Mouse (Mus musculus): ENCODE data around the gene Snrpf. TPM values are rescaled to one million over a fixed set of nuclear protein-coding genes. Genes with fewer than 3 reads are reported as not detected.
"Not testable (repeated sequence)": the region's sequence is repeated elsewhere in the genome, so short reads cannot be mapped to it uniquely, and the experiment has no call there.

Snrpf gene
- total and polyA plus RNA-seq, 2 experiments from 2014 or later = 20.1 to 65.8 TPM

GRCm38 (mm10) chr10:93567066-93567465 lies 22.4 kb downstream of the Snrpf start:
- Histone ChIP-seq H3K4me1 (ENCODE audit: insufficient read depth, low read length) (no peaks in the 10 kb centered on the region), H3K36me3 (ENCODE audit: insufficient read depth, low read length) (no peaks in the 10 kb centered on the region), H3K27ac (no peak overlapping the region), H3K9me3 (ENCODE audit: low read length) (no peaks in the 10 kb centered on the region), H3K4me2 (ENCODE audit: low read depth, low read length) (no peak overlapping the region), H3K27me3 (ENCODE audit: insufficient read depth, low read length) (no peaks in the 10 kb centered on the region), H3K4me3 (ENCODE audit: low read length) (no peak overlapping the region), H3K9ac (replicated peaks; ENCODE audit: low read length) (no peak overlapping the region)
- 84% methylated on average over 10 of the region's 10 CpGs for WGBS
- no peak for ATAC-seq
- no peak for DNase-seq (ENCODE audit: low spot score)
- TF ChIP-seq CTCF (IDR thresholded peaks at IDR 0.05; ENCODE audit: low read depth) = no peak

GRCm38 (mm10) chr10:93564518-93565090 lies 24.9 kb downstream of the Snrpf start:
- H3K27ac ChIP-seq = no peak overlapping the region
- no peaks in the 10 kb centered on the region for H3K27me3 ChIP-seq (ENCODE audit: insufficient read depth, low read length)
- no peak for TF ChIP-seq CTCF (IDR thresholded peaks at IDR 0.05; ENCODE audit: low read depth)
- no peaks in the 10 kb centered on the region for H3K4me1 ChIP-seq (ENCODE audit: insufficient read depth, low read length)
- WGBS = 89% methylated on average over 14 of the region's 14 CpGs
- DNase-seq (ENCODE audit: low spot score) (no peak), ATAC-seq (no peak)
- H3K36me3 ChIP-seq (ENCODE audit: insufficient read depth, low read length) = no peaks in the 10 kb centered on the region
- no peak overlapping the region for H3K4me3 ChIP-seq (ENCODE audit: low read length)
- no peaks in the 10 kb centered on the region for H3K9me3 ChIP-seq (ENCODE audit: low read length)
- no peak overlapping the region for H3K4me2 ChIP-seq (ENCODE audit: low read depth, low read length)
- no peak overlapping the region for H3K9ac ChIP-seq (replicated peaks; ENCODE audit: low read length)

GRCm38 (mm10) chr10:93559786-93560185 lies 29.7 kb downstream of the Snrpf start:
- H3K4me2 ChIP-seq (ENCODE audit: low read depth, low read length) = no peak overlapping the region
- WGBS = 65% methylated on average over 9 of the region's 9 CpGs
- H3K4me1 ChIP-seq (ENCODE audit: insufficient read depth, low read length) = no peaks in the 10 kb centered on the region
- no peak overlapping the region for H3K27ac ChIP-seq
- DNase-seq (ENCODE audit: low spot score) (no peak), ATAC-seq (no peak)
- no peaks in the 10 kb centered on the region for H3K36me3 ChIP-seq (ENCODE audit: insufficient read depth, low read length)
- no peak overlapping the region for H3K9ac ChIP-seq (replicated peaks; ENCODE audit: low read length)
- H3K9me3 ChIP-seq (ENCODE audit: low read length) = no peaks in the 10 kb centered on the region
- H3K4me3 ChIP-seq (ENCODE audit: low read length) = no peak overlapping the region
- TF ChIP-seq CTCF (IDR thresholded peaks at IDR 0.05; ENCODE audit: low read depth) = no peak
- H3K27me3 ChIP-seq (ENCODE audit: insufficient read depth, low read length) = no peaks in the 10 kb centered on the region

- not testable (repeated sequence) for H3K9me3 ChIP-seq (ENCODE audit: low read length); H3K27me3 ChIP-seq (ENCODE audit: insufficient read depth, low read length); DNase-seq (ENCODE audit: low spot score); H3K27ac ChIP-seq; H3K4me3 ChIP-seq (ENCODE audit: low read length); ATAC-seq; H3K4me2 ChIP-seq (ENCODE audit: low read depth, low read length); H3K36me3 ChIP-seq (ENCODE audit: insufficient read depth, low read length); H3K4me1 ChIP-seq (ENCODE audit: insufficient read depth, low read length); H3K9ac ChIP-seq (replicated peaks; ENCODE audit: low read length)
- WGBS = 78% methylated on average over 2 of the region's 2 CpGs
These were observed 31.5 kb downstream of the Snrpf start for GRCm38 (mm10) chr10:93557971-93558370.

- ATAC-seq = no peak
- H3K36me3 ChIP-seq (ENCODE audit: insufficient read depth, low read length) = no peaks in the 10 kb centered on the region
These were observed 36.9 kb downstream of the Snrpf start for GRCm38 (mm10) chr10:93552596-93552995.

GRCm38 (mm10) chr10:93549821-93550220 lies 39.7 kb downstream of the Snrpf start:
- 86% methylated on average over 10 of the region's 10 CpGs for WGBS
- H3K27me3 ChIP-seq (ENCODE audit: insufficient read depth, low read length) = no peaks in the 10 kb centered on the region
- H3K36me3 ChIP-seq (ENCODE audit: insufficient read depth, low read length) = no peaks in the 10 kb centered on the region
- no peak for TF ChIP-seq CTCF (IDR thresholded peaks at IDR 0.05; ENCODE audit: low read depth)
- no peaks in the 10 kb centered on the region for H3K9me3 ChIP-seq (ENCODE audit: low read length)
- no peak overlapping the region for H3K27ac ChIP-seq
- H3K4me1 ChIP-seq (ENCODE audit: insufficient read depth, low read length) = no peaks in the 10 kb centered on the region
- H3K4me2 ChIP-seq (ENCODE audit: low read depth, low read length) = no peak overlapping the region
- ATAC-seq (no peak), DNase-seq (ENCODE audit: low spot score) (no peak)
- H3K4me3 ChIP-seq (ENCODE audit: low read length) = no peak overlapping the region
- H3K9ac ChIP-seq (replicated peaks; ENCODE audit: low read length) = no peak overlapping the region

More at GRCm38 (mm10) chr10:93552596-93552995, 36.9 kb downstream of the Snrpf start:
- 88% methylated on average over 8 of the region's 8 CpGs for WGBS
- no peak for DNase-seq (ENCODE audit: low spot score)
- no peaks in the 10 kb centered on the region for H3K9me3 ChIP-seq (ENCODE audit: low read length)
- no peaks in the 10 kb centered on the region for H3K27me3 ChIP-seq (ENCODE audit: insufficient read depth, low read length)
- no peak overlapping the region for H3K4me2 ChIP-seq (ENCODE audit: low read depth, low read length)
- H3K9ac ChIP-seq (replicated peaks; ENCODE audit: low read length) = no peak overlapping the region
- no peaks in the 10 kb centered on the region for H3K4me1 ChIP-seq (ENCODE audit: insufficient read depth, low read length)
- no peak for TF ChIP-seq CTCF (IDR thresholded peaks at IDR 0.05; ENCODE audit: low read depth)
- no peak overlapping the region for H3K27ac ChIP-seq
- H3K4me3 ChIP-seq (ENCODE audit: low read length) = no peak overlapping the region

- H3K4me2 ChIP-seq (ENCODE audit: low read depth, low read length) = no peak overlapping the region
- no peaks in the 10 kb centered on the region for H3K9me3 ChIP-seq (ENCODE audit: low read length)
- 12% methylated on average over 7 of the region's 7 CpGs for WGBS
- H3K27ac ChIP-seq = no peak overlapping the region
- DNase-seq (ENCODE audit: low spot score) = peak; percentile 86
- peak; percentile 94 for TF ChIP-seq CTCF (IDR thresholded peaks at IDR 0.05; ENCODE audit: low read depth)
- no peaks in the 10 kb centered on the region for H3K36me3 ChIP-seq (ENCODE audit: insufficient read depth, low read length)
- ATAC-seq = peak; percentile 84
- H3K4me1 ChIP-seq (ENCODE audit: insufficient read depth, low read length) = no peaks in the 10 kb centered on the region
- no peaks in the 10 kb centered on the region for H3K27me3 ChIP-seq (ENCODE audit: insufficient read depth, low read length)
- no peak overlapping the region for H3K4me3 ChIP-seq (ENCODE audit: low read length)
- no peak overlapping the region for H3K9ac ChIP-seq (replicated peaks; ENCODE audit: low read length)
These were observed 40.5 kb downstream of the Snrpf start for GRCm38 (mm10) chr10:93548991-93549390.

Data from hindbrain, postnatal 0 days (tissue).